ENCODE assay signal across 19 mouse cellular contexts in genomic region chr9:65302327-65302983, GRCm38 (mm10). TPM values are rescaled to one million over a fixed set of nuclear protein-coding genes. Genes with fewer than 3 reads are reported as not detected.
"Had no signal": no experiment of that assay in that cellular context is flagged by ENCODE, and none has a peak within 500 bp of the region (broad histone marks: within the 10 kb centered on the region; RNA-seq: fewer than 3 reads in every experiment).

No protein-coding gene starts in this region.

- H3K27me3 ChIP-seq: limb, embryonic 15.5 days; liver, embryonic 15.5 days; megakaryocyte, embryonic 14.5 days; midbrain, embryonic 15.5 days; neural tube, embryonic 12.5 days had no signal

- H3K4me2 ChIP-seq: limb, embryonic 15.5 days; liver, embryonic 15.5 days; lung, embryonic 14.5 days; midbrain, embryonic 11.5 days; midbrain, embryonic 15.5 days; neural tube, embryonic 12.5 days had no signal

- H3K9me3 ChIP-seq: limb, embryonic 15.5 days; liver, embryonic 15.5 days; megakaryocyte, embryonic 14.5 days; midbrain, embryonic 15.5 days; neural tube, embryonic 12.5 days had no signal

- H3K9ac ChIP-seq: limb, embryonic 15.5 days; liver, embryonic 15.5 days; lung, embryonic 14.5 days; midbrain, embryonic 15.5 days; neural tube, embryonic 12.5 days had no signal

- H3K27ac ChIP-seq: layer of hippocampus, adult 2 months; left cerebral cortex, adult 2 months; limb, embryonic 15.5 days; liver, embryonic 15.5 days; midbrain, embryonic 15.5 days; neural tube, embryonic 12.5 days had no signal

- H3K4me1 ChIP-seq: limb, embryonic 15.5 days; midbrain, embryonic 15.5 days; neural tube, embryonic 12.5 days had no signal

- H3K4me3 ChIP-seq: layer of hippocampus, adult 2 months; left cerebral cortex, adult 2 months; limb, embryonic 15.5 days; liver, embryonic 15.5 days; megakaryocyte, embryonic 14.5 days; midbrain, embryonic 15.5 days; neural tube, embryonic 12.5 days had no signal

- DNase-seq: kidney, postnatal 10 days; kidney, postnatal 4 days; lung, embryonic 14.5 days; lung, postnatal 10 days; lung, postnatal 4 days; right cerebral cortex, postnatal 25 days; thymus, adult 18-20 months; thymus, postnatal 14 days had no signal

- ATAC-seq: midbrain, embryonic 15.5 days had no signal

RNA-seq across cellular contexts. Expression of gene Cilp, which starts 37.5 kb away (rescaled TPM):
- total RNA-seq: layer of hippocampus, postnatal 25 days; monocyte, adult 5-6 weeks; neutrophil, adult 5-6 weeks had no signal
- polyA plus RNA-seq: lung, embryonic 14.5 days had no signal

RNA-seq across cellular contexts. Expression of gene Ubap1l, which starts 58.4 kb away (rescaled TPM):
- total RNA-seq: monocyte, adult 5-6 weeks had no signal
